Mouse (Mus musculus): ENCODE results near the gene Arhgap35. TPM values are rescaled to one million over a fixed set of nuclear protein-coding genes. Genes with fewer than 3 reads are reported as not detected.
A peak's percentile ranks its signal among the peaks of the same experiment; 100 is the strongest.

The Arhgap35 gene
- polyA plus RNA-seq, 1 experiment from 2014 or later, result 23.6 TPM

DNA sequence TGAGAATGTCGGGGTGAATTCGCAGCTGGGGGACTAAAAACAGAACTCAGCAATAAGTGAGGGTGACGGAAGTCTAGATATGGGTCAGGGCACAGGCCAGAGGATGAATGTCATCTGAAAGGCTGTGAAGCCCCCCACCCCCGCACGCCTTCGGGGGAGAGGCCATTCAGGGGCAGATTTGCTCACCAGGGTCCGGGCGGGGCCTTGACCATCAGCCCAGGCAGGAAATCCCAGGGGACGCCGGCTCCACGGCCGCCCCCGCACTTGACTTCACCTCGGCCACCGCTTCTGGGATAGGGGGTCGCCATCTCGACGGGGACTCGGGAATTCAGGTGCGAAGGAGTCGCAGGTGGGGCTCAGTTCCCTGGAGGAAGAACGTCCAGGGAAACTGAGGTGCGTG is 139.5 kb downstream of the Arhgap35 start:
- Histone ChIP-seq H3K36me3 (no peaks in the 10 kb centered on the region), H3K9me3 (peaks cover 11% of the 10 kb centered on the region; the same call in 1 of the 2 replicates), H3K4me1 (peaks cover 23% of the 10 kb centered on the region), H3K9ac (no peak overlapping the region), H3K4me3 (peak overlapping the region; percentile 36), H3K4me2 (replicated peaks) (peak overlapping the region; percentile 60), H3K27me3 (peaks cover 86% of the 10 kb centered on the region), H3K27ac (no peak overlapping the region)
- no peak for ATAC-seq (ENCODE audit: low FRiP score, low read depth)
- 3% methylated on average over 23 of the region's 23 CpGs for WGBS

DNA sequence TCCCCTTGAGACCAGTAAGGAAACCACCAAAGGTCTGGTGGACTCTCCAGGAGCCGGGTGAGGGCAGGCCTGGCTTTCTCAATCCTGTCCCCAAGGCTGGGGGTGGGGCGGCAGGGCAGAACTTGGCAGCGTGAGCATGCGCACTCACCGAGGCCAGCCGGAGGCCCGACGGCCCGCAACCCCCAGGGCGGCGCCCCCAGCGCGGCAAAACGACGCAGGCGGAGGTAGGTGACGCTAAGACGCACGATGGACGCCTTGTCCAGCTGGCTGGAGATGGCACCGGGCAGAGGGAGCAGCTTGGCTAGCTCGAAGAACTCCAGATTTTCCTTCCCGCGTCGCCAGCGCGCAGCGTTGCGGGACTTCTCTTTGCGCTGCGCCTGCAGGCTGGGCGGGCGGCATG is 140.3 kb downstream of the Arhgap35 start:
- no peak for ATAC-seq (ENCODE audit: low FRiP score, low read depth)
- peaks cover 11% of the 10 kb centered on the region; the same call in 1 of the 2 replicates for H3K9me3 ChIP-seq
- no peaks in the 10 kb centered on the region for H3K36me3 ChIP-seq
- WGBS, result 5% methylated on average over 33 of the region's 33 CpGs
- no peak overlapping the region for H3K9ac ChIP-seq
- no peak overlapping the region for H3K27ac ChIP-seq
- peak overlapping the region; percentile 58 for H3K4me2 ChIP-seq (replicated peaks)
- H3K27me3 ChIP-seq, result peaks cover 92% of the 10 kb centered on the region
- peaks cover 23% of the 10 kb centered on the region for H3K4me1 ChIP-seq
- peak overlapping the region; percentile 30 for H3K4me3 ChIP-seq

DNA sequence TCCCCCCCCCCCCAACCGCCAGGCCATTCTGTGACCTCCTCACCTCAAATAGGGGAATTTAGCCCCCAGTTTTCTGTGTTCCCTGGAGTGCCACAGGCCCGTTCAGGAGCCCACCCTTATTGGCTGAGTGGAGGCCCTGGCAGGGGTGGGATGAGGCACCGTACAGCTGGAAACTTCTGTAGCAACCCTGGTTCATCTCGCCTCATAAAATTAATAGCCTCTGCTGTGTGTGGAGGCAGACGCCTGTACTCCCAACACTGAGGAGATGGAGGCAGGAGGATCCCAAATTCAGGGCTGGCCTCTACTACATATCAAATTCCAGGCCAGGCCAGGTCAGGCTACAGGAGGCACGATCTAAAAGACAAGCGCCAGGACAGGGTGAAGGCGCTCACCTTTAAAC is 140.9 kb downstream of the Arhgap35 start:
- H3K27me3 ChIP-seq, result peaks cover 97% of the 10 kb centered on the region
- peaks cover 23% of the 10 kb centered on the region for H3K4me1 ChIP-seq
- H3K27ac ChIP-seq, result no peak overlapping the region
- H3K4me2 ChIP-seq (replicated peaks), result no peak overlapping the region
- no peak overlapping the region for H3K4me3 ChIP-seq
- H3K9ac ChIP-seq, result no peak overlapping the region
- H3K36me3 ChIP-seq, result no peaks in the 10 kb centered on the region
- 0 out of 2 replicates have a peak, but pooled peaks have one; percentile 34 for ATAC-seq (ENCODE audit: low FRiP score, low read depth)
- H3K9me3 ChIP-seq, result peaks cover 11% of the 10 kb centered on the region; the same call in 1 of the 2 replicates
- 37% methylated on average over 8 of the region's 8 CpGs for WGBS

DNA sequence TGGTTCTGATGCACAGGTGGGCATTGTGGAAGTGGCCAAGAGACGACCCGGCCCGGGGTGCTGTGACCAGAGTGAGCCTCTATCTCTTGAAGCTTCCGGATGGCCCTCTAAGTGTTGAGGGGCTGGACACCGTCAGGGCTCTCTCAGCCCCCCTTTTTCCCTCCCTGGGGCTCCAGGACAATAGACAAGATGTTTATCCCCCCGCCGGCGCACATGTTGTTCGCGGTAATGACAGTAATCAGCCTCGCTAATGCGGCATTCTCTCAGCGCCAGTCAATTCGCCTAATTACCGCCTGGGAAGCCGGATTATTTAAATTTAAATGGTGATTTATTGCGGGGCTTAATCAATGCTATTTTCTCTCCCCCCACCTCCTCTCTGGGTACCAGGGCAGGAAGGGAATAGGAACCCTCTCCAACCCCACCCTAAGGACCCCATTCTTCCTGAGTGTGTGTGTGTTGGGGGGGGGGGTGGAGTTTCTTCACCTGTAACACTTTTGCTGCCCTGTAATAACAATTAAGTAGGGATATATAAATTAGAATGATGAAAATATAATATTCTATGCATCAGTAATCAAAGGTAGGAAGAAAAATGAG is 142.6 kb downstream of the Arhgap35 start:
- no peak for ATAC-seq (ENCODE audit: low FRiP score, low read depth)
- Histone ChIP-seq H3K9ac (no peak overlapping the region), H3K9me3 (peaks cover 7% of the 10 kb centered on the region; the same call in 1 of the 2 replicates), H3K36me3 (no peaks in the 10 kb centered on the region), H3K27me3 (peaks cover 94% of the 10 kb centered on the region), H3K4me3 (no peak overlapping the region), H3K27ac (no peak overlapping the region), H3K4me1 (peaks cover 23% of the 10 kb centered on the region), H3K4me2 (replicated peaks) (no peak overlapping the region)
- WGBS, result 8% methylated on average over 17 of the region's 17 CpGs

DNA sequence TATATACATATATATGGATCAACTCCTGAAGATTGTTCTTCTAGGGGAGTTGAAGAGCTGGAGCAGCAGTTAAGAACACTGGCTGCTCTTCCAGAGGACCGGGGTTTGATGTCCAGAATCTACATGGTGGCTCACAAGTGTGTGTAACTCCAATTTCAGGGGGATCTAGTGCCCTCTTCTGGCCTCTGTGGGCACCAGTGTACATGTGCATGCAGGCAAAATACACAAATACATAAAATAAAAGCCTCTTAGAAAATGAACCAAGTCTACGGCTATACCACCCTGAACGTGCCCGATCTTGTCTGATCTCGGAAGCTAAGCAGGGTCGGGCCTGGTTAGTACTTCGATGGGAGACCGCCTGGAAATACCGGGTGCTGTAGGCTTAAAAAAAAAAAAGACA is 143.2 kb downstream of the Arhgap35 start:
- Histone ChIP-seq H3K27me3 (peaks cover 88% of the 10 kb centered on the region), H3K4me3 (no peak overlapping the region), H3K4me1 (peaks cover 23% of the 10 kb centered on the region), H3K9me3 (0 out of 2 replicates have a peak, but pooled peaks cover 6% of the 10 kb centered on the region), H3K27ac (no peak overlapping the region), H3K9ac (no peak overlapping the region), H3K4me2 (replicated peaks) (no peak overlapping the region), H3K36me3 (no peaks in the 10 kb centered on the region)
- 39% methylated on average over 9 of the region's 9 CpGs for WGBS
- ATAC-seq (ENCODE audit: low FRiP score, low read depth), result no peak

DNA sequence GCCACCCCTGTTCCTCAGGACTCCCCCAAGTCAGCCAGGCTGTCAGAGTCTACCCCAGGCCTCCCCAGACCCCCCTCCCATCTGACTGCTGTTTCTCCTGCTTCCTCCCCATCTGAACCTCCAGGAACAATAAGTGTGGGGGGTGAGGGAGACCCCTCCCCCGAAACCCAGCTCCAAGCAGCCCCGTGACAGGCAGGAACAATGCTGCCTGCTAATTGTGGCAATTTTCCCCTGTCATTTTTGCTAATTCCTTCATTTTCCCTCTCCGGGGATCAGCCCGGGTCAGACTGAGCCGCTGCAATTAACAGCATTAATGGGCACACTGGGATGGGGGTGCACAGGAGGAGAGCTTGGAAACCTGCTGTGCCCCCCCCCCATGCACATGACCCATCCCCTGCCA is 146.7 kb downstream of the Arhgap35 start:
- Histone ChIP-seq H3K27ac (no peak overlapping the region), H3K27me3 (peaks cover 60% of the 10 kb centered on the region), H3K4me1 (no peaks in the 10 kb centered on the region), H3K4me2 (replicated peaks) (no peak overlapping the region), H3K9me3 (0 out of 2 replicates have a peak, but pooled peaks cover 4% of the 10 kb centered on the region), H3K9ac (no peak overlapping the region), H3K4me3 (no peak overlapping the region), H3K36me3 (no peaks in the 10 kb centered on the region)
- WGBS, result 18% methylated on average over 5 of the region's 5 CpGs
- no peak for ATAC-seq (ENCODE audit: low FRiP score, low read depth)

DNA sequence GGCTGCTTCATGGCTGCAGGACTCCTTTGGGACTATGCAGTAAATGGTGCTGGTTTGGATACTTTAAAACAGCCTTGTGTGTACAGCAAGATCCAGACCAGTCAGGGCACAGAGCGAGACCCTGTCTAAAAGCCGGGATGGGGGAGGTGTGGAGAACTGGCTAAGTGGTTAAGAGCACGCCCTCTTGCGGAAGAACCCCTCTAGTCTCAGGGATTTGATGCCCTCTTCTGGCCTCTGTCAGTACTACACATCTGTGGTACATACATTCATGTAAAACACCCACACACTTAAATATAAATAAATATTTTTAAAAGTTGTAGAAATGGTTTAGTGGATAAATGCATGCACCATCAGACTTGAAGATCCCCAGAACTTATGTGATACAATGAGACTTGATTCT is 148.2 kb downstream of the Arhgap35 start:
- 59% methylated on average over 4 of the region's 4 CpGs for WGBS
- Histone ChIP-seq H3K9me3 (0 out of 2 replicates have a peak, but pooled peaks cover 4% of the 10 kb centered on the region), H3K4me3 (no peak overlapping the region), H3K27ac (no peak overlapping the region), H3K4me1 (no peaks in the 10 kb centered on the region; the same call in 1 of the 2 replicates), H3K9ac (no peak overlapping the region), H3K36me3 (no peaks in the 10 kb centered on the region), H3K4me2 (replicated peaks) (no peak overlapping the region), H3K27me3 (peaks cover 45% of the 10 kb centered on the region)
- no peak for ATAC-seq (ENCODE audit: low FRiP score, low read depth)

DNA sequence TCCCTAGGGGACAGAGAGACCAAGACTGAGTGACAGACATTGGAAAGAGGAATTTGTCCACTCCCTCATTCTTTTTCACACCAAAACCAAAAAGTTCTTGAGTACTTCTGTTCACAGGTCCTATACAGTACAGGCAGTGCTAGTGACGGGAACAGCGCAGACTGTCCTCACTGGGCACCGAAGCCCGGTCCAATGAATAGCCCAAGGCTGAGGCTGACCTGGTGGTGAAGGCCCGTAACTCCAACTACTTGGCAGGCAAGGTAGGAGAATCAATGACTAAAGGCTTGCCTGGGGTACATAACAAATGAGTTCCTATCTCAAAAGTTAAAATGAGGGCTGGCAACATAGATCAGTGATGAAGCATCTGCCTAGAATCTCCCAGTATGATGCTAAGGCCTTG is 149.2 kb downstream of the Arhgap35 start:
- WGBS, result 90% methylated on average over 5 of the region's 5 CpGs

DNA sequence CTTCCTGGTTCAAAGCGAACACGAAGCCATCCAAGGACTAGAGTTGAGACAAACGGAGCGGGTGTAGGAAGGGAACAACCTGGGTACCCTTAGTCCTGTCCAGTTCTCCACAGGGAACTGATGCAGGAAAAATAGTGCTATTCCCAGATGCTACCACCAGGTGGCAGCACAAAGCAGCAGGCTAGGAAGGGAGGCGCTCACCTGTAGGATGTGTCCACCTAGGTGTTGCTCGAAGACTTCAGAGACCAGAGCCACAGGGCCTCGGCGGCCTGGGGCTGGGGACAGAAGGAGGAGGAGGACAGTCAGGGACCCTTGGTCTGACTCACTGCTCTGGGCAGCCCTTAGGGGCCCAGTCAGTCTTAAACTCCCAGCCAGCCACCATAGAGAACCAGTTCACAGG is 149.6 kb downstream of the Arhgap35 start:
- Histone ChIP-seq H3K36me3 (no peaks in the 10 kb centered on the region), H3K27ac (no peak overlapping the region), H3K9ac (no peak overlapping the region), H3K9me3 (0 out of 2 replicates have a peak, but pooled peaks cover 4% of the 10 kb centered on the region), H3K4me2 (replicated peaks) (no peak overlapping the region), H3K4me3 (no peak overlapping the region), H3K27me3 (peaks cover 34% of the 10 kb centered on the region), H3K4me1 (no peaks in the 10 kb centered on the region; the same call in 1 of the 2 replicates)
- ATAC-seq (ENCODE audit: low FRiP score, low read depth), result no peak
- WGBS, result 5% methylated on average over 8 of the region's 8 CpGs

More for the DNA sequence above, 149.2 kb downstream of the Arhgap35 start:
- no peak for ATAC-seq (ENCODE audit: low FRiP score, low read depth)
- Histone ChIP-seq H3K9ac (no peak overlapping the region), H3K4me1 (no peaks in the 10 kb centered on the region; the same call in 1 of the 2 replicates), H3K9me3 (0 out of 2 replicates have a peak, but pooled peaks cover 4% of the 10 kb centered on the region), H3K27me3 (peaks cover 38% of the 10 kb centered on the region), H3K4me3 (no peak overlapping the region), H3K4me2 (replicated peaks) (no peak overlapping the region), H3K36me3 (no peaks in the 10 kb centered on the region), H3K27ac (no peak overlapping the region)

DNA sequence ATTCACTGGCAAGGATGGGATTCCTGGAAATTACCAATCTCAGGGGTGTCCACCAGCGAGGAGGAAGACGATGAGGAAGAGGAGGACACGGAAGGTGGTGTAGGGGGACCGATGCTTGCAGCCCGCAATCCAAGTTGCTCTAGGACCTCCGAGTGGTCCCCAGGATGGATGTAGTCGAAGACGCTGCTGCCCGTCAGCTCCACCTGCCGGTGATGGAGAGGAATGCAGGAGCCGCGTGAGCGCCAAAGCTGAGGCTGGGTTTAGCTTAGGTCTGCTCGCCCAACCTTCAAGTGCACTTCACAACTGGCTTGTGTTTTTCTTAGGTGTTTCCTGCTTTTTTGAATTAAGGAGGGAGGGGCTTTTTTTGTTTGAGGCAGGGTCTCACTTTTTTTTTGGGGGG is 151.6 kb downstream of the Arhgap35 start:
- H3K4me1 ChIP-seq, result no peaks in the 10 kb centered on the region; the same call in 1 of the 2 replicates
- H3K36me3 ChIP-seq, result no peaks in the 10 kb centered on the region
- no peak overlapping the region for H3K27ac ChIP-seq
- WGBS, result 4% methylated on average over 14 of the region's 14 CpGs
- H3K9ac ChIP-seq, result no peak overlapping the region
- H3K9me3 ChIP-seq, result peaks cover 4% of the 10 kb centered on the region; the same call in 1 of the 2 replicates
- peaks cover 16% of the 10 kb centered on the region for H3K27me3 ChIP-seq
- H3K4me2 ChIP-seq (replicated peaks), result no peak overlapping the region
- no peak overlapping the region for H3K4me3 ChIP-seq
- ATAC-seq (ENCODE audit: low FRiP score, low read depth), result 0 out of 2 replicates have a peak, but pooled peaks have one; percentile 22

DNA sequence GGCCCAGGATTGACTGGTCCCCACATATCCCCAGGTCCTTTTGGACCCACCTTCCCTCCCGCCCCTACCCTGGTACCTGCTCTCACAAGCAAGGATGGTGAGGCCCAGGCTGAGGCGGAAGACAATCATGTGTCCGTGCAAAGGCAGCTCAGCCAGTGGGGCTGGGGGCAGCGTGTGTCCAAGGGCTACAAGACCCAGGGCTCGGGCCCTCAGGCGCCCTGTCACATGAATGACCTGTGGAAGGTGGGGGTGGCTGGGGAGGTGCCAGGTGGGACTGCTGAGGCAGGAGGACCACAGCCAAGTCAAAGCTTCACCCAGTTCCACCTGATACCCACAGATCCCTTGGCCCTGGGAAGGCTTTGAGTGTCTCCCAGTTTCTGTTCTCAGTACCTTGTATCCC is 153.1 kb downstream of the Arhgap35 start:
- H3K9me3 ChIP-seq, result no peaks in the 10 kb centered on the region; the same call in 1 of the 2 replicates
- ATAC-seq (ENCODE audit: low FRiP score, low read depth), result no peak
- 81% methylated on average over 6 of the region's 6 CpGs for WGBS

DNA sequence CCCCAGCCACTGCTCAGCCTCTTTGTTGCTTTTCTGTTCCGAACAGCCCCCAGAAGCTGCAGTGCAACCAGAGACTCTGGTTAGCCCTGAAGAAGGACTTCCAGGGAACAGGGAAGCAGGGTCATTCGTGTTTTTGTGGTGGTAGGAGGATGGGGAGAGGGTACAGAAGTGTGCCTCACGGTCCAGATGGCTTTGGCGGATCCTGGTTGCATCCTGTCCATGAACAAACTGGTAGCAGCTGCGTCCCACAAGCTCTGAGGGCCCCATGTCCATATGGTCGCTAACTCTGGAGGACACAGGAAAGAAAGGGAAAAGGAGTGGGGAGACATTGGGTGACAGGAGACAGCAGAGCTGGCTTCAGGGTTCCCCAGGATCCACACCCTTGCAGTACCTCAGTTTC is 153.6 kb downstream of the Arhgap35 start:
- WGBS, result 51% methylated on average over 6 of the region's 6 CpGs
- no peak for ATAC-seq (ENCODE audit: low FRiP score, low read depth)

More for the DNA sequence above, 153.1 kb downstream of the Arhgap35 start:
- Histone ChIP-seq H3K27ac (no peak overlapping the region), H3K9ac (no peak overlapping the region), H3K4me1 (no peaks in the 10 kb centered on the region; the same call in 1 of the 2 replicates), H3K36me3 (no peaks in the 10 kb centered on the region), H3K4me3 (no peak overlapping the region), H3K27me3 (peaks cover 10% of the 10 kb centered on the region; the same call in 1 of the 2 replicates), H3K4me2 (replicated peaks) (no peak overlapping the region)

More for the DNA sequence above, 153.6 kb downstream of the Arhgap35 start:
- peaks cover 10% of the 10 kb centered on the region; the same call in 1 of the 2 replicates for H3K27me3 ChIP-seq
- no peaks in the 10 kb centered on the region; the same call in 1 of the 2 replicates for H3K4me1 ChIP-seq
- H3K4me3 ChIP-seq, result no peak overlapping the region
- 0 out of 2 replicates have a peak, but pooled peaks cover 4% of the 10 kb centered on the region for H3K36me3 ChIP-seq
- H3K9me3 ChIP-seq, result no peaks in the 10 kb centered on the region; the same call in 1 of the 2 replicates
- no peak overlapping the region for H3K9ac ChIP-seq
- no peak overlapping the region for H3K27ac ChIP-seq
- H3K4me2 ChIP-seq (replicated peaks), result no peak overlapping the region
